In genomic region chr12:86898448-86898847, GRCm38 (mm10) we compare ENCODE assay signal across 10 mouse cellular contexts. TPM values are rescaled to one million over a fixed set of nuclear protein-coding genes. Genes with fewer than 3 reads are reported as not detected.
DNase-seq lines count a peak whose midpoint lies in the region; ATAC-seq lines count a peak whose summit lies in the region.
"Had no signal": no experiment of that assay in that cellular context is flagged by ENCODE, and none has a peak within 500 bp of the region (broad histone marks: within the 10 kb centered on the region; RNA-seq: fewer than 3 reads in every experiment).

No protein-coding gene starts in this region.

- no peak for DNase-seq in heart, adult 18-20 months
- DNase-seq in urinary bladder, adult 18-20 months (ENCODE audit: low spot score in 2 of 2), result no peak
- no peak for DNase-seq in thymus, postnatal 36 days
- DNase-seq: adrenal gland, postnatal 25 days had no signal

- no peaks in the 10 kb centered on the region for H3K9me3 ChIP-seq in heart, embryonic 15.5 days (replicated peaks)
- H3K9me3 ChIP-seq in embryonic facial prominence, embryonic 12.5 days, result no peaks in the 10 kb centered on the region
- H3K9me3 ChIP-seq in hindbrain, embryonic 13.5 days, result no peaks in the 10 kb centered on the region
- no peaks in the 10 kb centered on the region for H3K9me3 ChIP-seq in midbrain, embryonic 16.5 days (replicated peaks; ENCODE audit: control insufficient read depth, low read length, poor library complexity, severe bottlenecking)

- no peaks in the 10 kb centered on the region for H3K36me3 ChIP-seq in heart, embryonic 15.5 days
- no peaks in the 10 kb centered on the region for H3K36me3 ChIP-seq in embryonic facial prominence, embryonic 12.5 days
- no peaks in the 10 kb centered on the region for H3K36me3 ChIP-seq in hindbrain, embryonic 13.5 days
- H3K36me3 ChIP-seq in midbrain, embryonic 16.5 days (ENCODE audit: control insufficient read depth, insufficient read depth, low read length), result no peaks in the 10 kb centered on the region

- H3K27me3 ChIP-seq in heart, embryonic 15.5 days, result no peaks in the 10 kb centered on the region
- no peaks in the 10 kb centered on the region for H3K27me3 ChIP-seq in embryonic facial prominence, embryonic 12.5 days
- H3K27me3 ChIP-seq in hindbrain, embryonic 13.5 days, result no peaks in the 10 kb centered on the region
- H3K27me3 ChIP-seq in midbrain, embryonic 16.5 days (ENCODE audit: control insufficient read depth, insufficient read depth, low read depth, low read length), result no peaks in the 10 kb centered on the region

- peaks cover 64% of the 10 kb centered on the region for H3K4me1 ChIP-seq in heart, embryonic 15.5 days (replicated peaks)
- peaks cover 66% of the 10 kb centered on the region for H3K4me1 ChIP-seq in embryonic facial prominence, embryonic 12.5 days
- H3K4me1 ChIP-seq in hindbrain, embryonic 13.5 days (replicated peaks), result peaks cover 63% of the 10 kb centered on the region
- peaks cover 51% of the 10 kb centered on the region for H3K4me1 ChIP-seq in midbrain, embryonic 16.5 days (ENCODE audit: control insufficient read depth, insufficient read depth, low read length)

- ATAC-seq in heart, embryonic 15.5 days (replicated peaks; ENCODE audit: insufficient number of reproducible peaks, insufficient read depth, low FRiP score, low read depth), result no peak
- ATAC-seq in embryonic facial prominence, embryonic 12.5 days (ENCODE audit: insufficient number of reproducible peaks, insufficient read depth, low FRiP score, low TSS enrichment), result no peak
- no peak for ATAC-seq in hindbrain, embryonic 13.5 days (ENCODE audit: low FRiP score)
- ATAC-seq in midbrain, embryonic 16.5 days, result no peak
- no peak for ATAC-seq in erythroid progenitor cell, adult 5-6 weeks (replicated peaks; ENCODE audit: low FRiP score, poor library complexity, severe bottlenecking)
- ATAC-seq: inflammation-experienced regulatory T-cells, adult 6 months had no signal

- H3K4me2 ChIP-seq in heart, embryonic 15.5 days, result no peak overlapping the region
- H3K4me2 ChIP-seq in embryonic facial prominence, embryonic 12.5 days (replicated peaks), result no peak overlapping the region
- peak overlapping the region; percentile 65 for H3K4me2 ChIP-seq in hindbrain, embryonic 13.5 days
- no peak overlapping the region for H3K4me2 ChIP-seq in midbrain, embryonic 16.5 days (ENCODE audit: low read length)

- H3K9ac ChIP-seq in heart, embryonic 15.5 days, result no peak overlapping the region
- H3K9ac ChIP-seq in embryonic facial prominence, embryonic 12.5 days, result no peak overlapping the region
- peak overlapping the region; percentile 72 for H3K9ac ChIP-seq in hindbrain, embryonic 13.5 days
- peak overlapping the region; percentile 65 for H3K9ac ChIP-seq in midbrain, embryonic 16.5 days (ENCODE audit: low read depth, low read length)

- H3K4me3 ChIP-seq in heart, embryonic 15.5 days, result no peak overlapping the region
- H3K4me3 ChIP-seq in embryonic facial prominence, embryonic 12.5 days, result no peak overlapping the region
- H3K4me3 ChIP-seq in hindbrain, embryonic 13.5 days, result no peak overlapping the region
- no peak overlapping the region for H3K4me3 ChIP-seq in midbrain, embryonic 16.5 days (ENCODE audit: low read depth, low read length)

- peak overlapping the region; percentile 97 for H3K27ac ChIP-seq in heart, embryonic 15.5 days
- H3K27ac ChIP-seq in embryonic facial prominence, embryonic 12.5 days, result peak overlapping the region; percentile 99
- peak overlapping the region; percentile 99 for H3K27ac ChIP-seq in hindbrain, embryonic 13.5 days
- peak overlapping the region; percentile 98 for H3K27ac ChIP-seq in midbrain, embryonic 16.5 days (ENCODE audit: low read length)

- 70% methylated on average over 3 of the region's 3 CpGs for WGBS in heart, embryonic 15.5 days
- 58% methylated on average over 3 of the region's 3 CpGs for WGBS in embryonic facial prominence, embryonic 12.5 days
- 55% methylated on average over 3 of the region's 3 CpGs for WGBS in hindbrain, embryonic 13.5 days
- 45% methylated on average over 3 of the region's 3 CpGs for whole genome bisulfite sequencing in midbrain, embryonic 16.5 days

RNA-seq across cellular contexts. Expression of gene Irf2bpl, which starts 13.8 kb away (rescaled TPM):
- polyA plus RNA-seq in heart, embryonic 15.5 days (2015; fragmentation: Nextera tagmentation; extraction: Ambion mirVana), result 40.1 and 41.7 TPM in 2 replicates
- total RNA-seq in heart, adult 18-20 months (2021), result 10 to 100 TPM; 30.0 to 30.5 TPM
- polyA plus RNA-seq in embryonic facial prominence, embryonic 12.5 days (2016; fragmentation: Nextera tagmentation; extraction: Ambion mirVana), result 53.9 and 59.2 TPM in 2 replicates
- 66.4 and 70.0 TPM in 2 replicates for polyA plus RNA-seq in hindbrain, embryonic 13.5 days (2015; fragmentation: Nextera tagmentation; extraction: Ambion mirVana)
- polyA plus RNA-seq in midbrain, embryonic 16.5 days (2015; fragmentation: Nextera tagmentation; extraction: Ambion mirVana), result 69.3 and 76.9 TPM in 2 replicates
- total RNA-seq in erythroid progenitor cell, adult 5-6 weeks (2015; ENCODE audit: low replicate concordance), result 0.72 and 2.5 TPM in 2 replicates
- 0.53 and 1.5 TPM in 2 replicates for total RNA-seq in erythroid progenitor cell, adult 5-6 weeks (2017; ENCODE audit: low replicate concordance)

RNA-seq across cellular contexts. Expression of gene Cipc, which starts 48.4 kb away (rescaled TPM):
- 18.7 and 23.4 TPM in 2 replicates for polyA plus RNA-seq in heart, embryonic 15.5 days (2015; fragmentation: Nextera tagmentation; extraction: Ambion mirVana)
- 10 to 100 TPM; 37.1 to 40.8 TPM for total RNA-seq in heart, adult 18-20 months (2021)
- 29.2 and 31.9 TPM in 2 replicates for polyA plus RNA-seq in embryonic facial prominence, embryonic 12.5 days (2016; fragmentation: Nextera tagmentation; extraction: Ambion mirVana)
- polyA plus RNA-seq in hindbrain, embryonic 13.5 days (2015; fragmentation: Nextera tagmentation; extraction: Ambion mirVana), result 44.1 and 45.4 TPM in 2 replicates
- polyA plus RNA-seq in midbrain, embryonic 16.5 days (2015; fragmentation: Nextera tagmentation; extraction: Ambion mirVana), result 56.6 and 57.8 TPM in 2 replicates
- 8.6 and 9.2 TPM in 2 replicates for total RNA-seq in erythroid progenitor cell, adult 5-6 weeks (2015; ENCODE audit: low replicate concordance)
- total RNA-seq in erythroid progenitor cell, adult 5-6 weeks (2017; ENCODE audit: low replicate concordance), result 5.8 and 16.4 TPM in 2 replicates

Comparison
In these comparisons a context has a peak if more than half of its experiments do, and no peak if none do; other contexts are left out.
1. H3K9ac ChIP-seq: peak in hindbrain, embryonic 13.5 days (single experiment) and midbrain, embryonic 16.5 days (single experiment); none in heart, embryonic 15.5 days (single experiment) and embryonic facial prominence, embryonic 12.5 days (single experiment).
2. Peak in every context shown above with its lines, with median percentiles within 50 percentile points of each other: H3K27ac ChIP-seq.